Mouse (Mus musculus) hindbrain, postnatal 0 days (tissue): ENCODE data around the gene Hdac10. TPM values are rescaled to one million over a fixed set of nuclear protein-coding genes. Genes with fewer than 3 reads are reported as not detected.

ENCODE experiments used
- ATAC-seq: fragments of 200-750 bp; cut with Nextera tagmentation; 2 replicates; pipeline ENCODE4 v1.8.0; 2017; ENCODE audit warnings: mild to moderate bottlenecking, moderate TSS enrichment, moderate library complexity
- DNase-seq: peaks from one replicate; pipeline ENCODE4 v3.0.0-alpha.2; 2015; ENCODE audit warnings: low spot score
- H3K27ac ChIP-seq: fragments of 300-500 bp; sonication (generic); 2 replicates; pipeline ENCODE4 v1.5.1; 2014; ENCODE audit warnings: mild to moderate bottlenecking
- H3K27me3 ChIP-seq: fragments of 300-500 bp; sonication (generic); 2 replicates; pipeline ENCODE4 v1.6.1; 2014; ENCODE audit warnings: low read length, mixed read lengths; ENCODE audit not compliant: insufficient read depth
- H3K36me3 ChIP-seq: fragments of 300-500 bp; sonication (generic); 2 replicates; pipeline ENCODE4 v1.6.1; 2014; ENCODE audit warnings: low read length, mixed read lengths; ENCODE audit not compliant: insufficient read depth
- H3K4me1 ChIP-seq: fragments of 300-500 bp; sonication (generic); 2 replicates; pipeline ENCODE4 v1.6.1; 2014; ENCODE audit warnings: antibody characterized with exemption, low read length, mixed read lengths; ENCODE audit not compliant: insufficient read depth
- H3K4me2 ChIP-seq: fragments of 300-500 bp; sonication (generic); 2 replicates; pipeline ENCODE4 v1.6.1; 2014; ENCODE audit warnings: low read depth, mild to moderate bottlenecking, low read length, moderate library complexity, mixed read lengths
- H3K4me3 ChIP-seq: fragments of 300-500 bp; sonication (generic); 2 replicates; pipeline ENCODE4 v1.5.1; 2014; ENCODE audit warnings: low read length
- H3K9ac ChIP-seq: fragments of 300-500 bp; sonication (generic); replicated peaks from 2 replicates; pipeline ENCODE4 v1.6.1; 2014; ENCODE audit warnings: mild to moderate bottlenecking, low read length, moderate library complexity, mixed read lengths
- H3K9me3 ChIP-seq: fragments of 300-500 bp; sonication (generic); 2 replicates; pipeline ENCODE4 v1.6.1; 2016; ENCODE audit warnings: low read length, mixed read lengths
- CTCF ChIP-seq: IDR thresholded peaks from 2 replicates; pipeline ENCODE4 v1.5.1; 2016; ENCODE audit warnings: antibody characterized with exemption, control low read depth, low read depth
- WGBS: fragments of 180-500 bp; shearing (Covaris S2); extraction: QIAGEN DNeasy Blood & Tissue Kit; methylation state at CpG from one replicate; pipeline ENCODE4 v1.1.7; 2014; 5-methylcytosine and 5-hydroxymethylcytosine counted together
- polyA plus RNA-seq: library from polyadenylated mRNA; unstranded; fragments of >200 nt; fragmentation: Nextera tagmentation; extraction: Ambion mirVana; gene quantifications from 2 replicates; pipeline ENCODE4 v1.2.1, GENCODE M21; 2015
- total RNA-seq: library from RNA; depleted of rRNA; stranded (reverse); fragments of >200 nt; gene quantifications from 2 replicates; pipeline ENCODE4 v1.2.3, GENCODE M21; 2014

The Hdac10 gene
- total and polyA plus RNA-seq, 2 experiments from 2014 or later, result 19.8 to 27.1 TPM

DNA sequence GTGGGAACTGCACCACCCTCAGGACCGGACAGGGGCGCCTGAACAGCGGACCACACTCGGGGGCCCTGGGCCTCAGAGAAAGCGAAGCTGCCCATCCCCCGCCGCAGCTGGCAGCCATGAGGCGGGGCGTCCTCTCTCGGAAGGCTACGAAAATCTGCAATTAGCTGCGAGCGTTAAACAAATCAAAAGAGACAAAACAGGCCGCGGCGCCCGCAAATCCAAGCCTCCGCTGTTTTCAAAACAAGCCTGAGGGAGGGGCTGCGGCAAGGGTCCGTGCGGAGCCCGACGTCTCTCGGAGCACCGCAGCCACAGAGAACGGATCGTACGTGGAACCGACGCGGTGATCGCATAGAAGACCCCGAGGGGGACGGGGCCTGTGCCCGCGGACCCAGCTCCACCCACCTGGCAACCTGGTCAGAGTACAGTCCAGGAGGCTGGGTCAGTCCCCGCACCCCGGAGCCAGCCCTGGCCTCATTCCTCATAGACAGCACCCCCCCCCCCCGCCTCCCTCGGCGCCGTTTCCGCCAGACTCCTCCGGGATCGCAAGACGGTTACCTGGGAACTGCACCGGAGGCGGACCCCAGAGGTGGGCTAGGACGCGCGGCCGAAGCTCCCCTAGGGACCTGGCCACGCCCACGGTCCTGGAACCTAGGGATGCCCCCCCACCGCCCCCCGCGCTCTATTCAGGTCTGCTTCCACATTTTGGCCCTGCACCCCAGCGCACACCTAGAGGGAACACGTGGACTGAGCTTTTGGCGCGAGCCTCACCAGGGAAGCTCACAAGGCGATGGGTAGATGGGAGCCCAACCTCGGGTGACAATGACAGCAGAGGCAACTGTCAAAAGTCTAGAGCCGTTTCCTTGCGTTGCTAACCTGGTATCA, 44.8 kb upstream of the Hdac10 start:
- WGBS, result under 1% methylated on average over 60 of the region's 65 CpGs
- H3K27me3 ChIP-seq, result no peaks in the 10 kb centered on the region
- peak overlapping the region; percentile 68 for H3K9ac ChIP-seq
- peak overlapping the region; percentile 49 for H3K4me3 ChIP-seq
- H3K27ac ChIP-seq, result peak overlapping the region; percentile 59
- DNase-seq, result peak; percentile 76
- H3K36me3 ChIP-seq, result peaks cover 2% of the 10 kb centered on the region; the same call in 1 of the 2 replicates
- no peaks in the 10 kb centered on the region for H3K9me3 ChIP-seq
- peak overlapping the region; percentile 96 for H3K4me2 ChIP-seq
- H3K4me1 ChIP-seq, result peaks cover 56% of the 10 kb centered on the region
- TF ChIP-seq CTCF, result peak; percentile 16
- ATAC-seq, result peak; percentile 37

DNA sequence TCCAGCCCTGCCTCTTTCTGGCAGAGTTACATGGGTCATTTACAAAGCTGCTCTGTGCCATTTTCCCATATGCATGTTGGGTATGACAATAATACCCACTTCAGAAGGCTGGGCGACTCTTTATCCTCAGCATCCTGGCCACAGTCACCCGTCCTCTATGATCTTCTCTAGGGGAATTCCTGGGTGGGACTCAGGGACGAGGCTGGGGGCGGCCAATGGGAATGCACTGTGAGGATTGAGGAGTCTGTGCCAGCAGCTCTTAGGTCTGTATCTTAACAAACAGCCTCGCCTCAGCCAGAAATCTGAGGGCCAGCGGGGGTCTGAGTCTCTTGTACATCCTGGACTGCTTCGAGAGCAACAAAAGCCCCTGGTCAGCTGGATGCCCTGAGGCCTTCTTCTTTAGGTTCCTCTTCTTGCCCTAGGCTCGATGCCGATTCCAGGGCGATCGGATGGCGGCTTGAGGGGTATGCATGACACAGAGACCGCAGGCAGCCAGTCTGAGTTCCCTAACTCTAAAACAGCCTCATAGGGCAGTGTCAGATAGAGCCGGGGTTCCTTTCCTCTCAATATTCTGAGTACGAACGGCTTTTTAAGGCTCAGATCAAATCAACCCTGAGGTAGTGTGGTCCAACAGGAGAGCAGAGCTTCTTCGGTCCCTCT, 43.9 kb upstream of the Hdac10 start:
- Histone ChIP-seq H3K36me3 (peaks cover 6% of the 10 kb centered on the region), H3K27ac (peak overlapping the region; percentile 59), H3K9me3 (no peaks in the 10 kb centered on the region), H3K9ac (peak overlapping the region; percentile 68), H3K4me1 (peaks cover 48% of the 10 kb centered on the region), H3K27me3 (no peaks in the 10 kb centered on the region), H3K4me2 (peak overlapping the region; percentile 96), H3K4me3 (peak overlapping the region; percentile 49)
- 17% methylated on average over 17 of the region's 17 CpGs for WGBS
- ATAC-seq (no peak), DNase-seq (no peak)
- TF ChIP-seq CTCF, result no peak

DNA sequence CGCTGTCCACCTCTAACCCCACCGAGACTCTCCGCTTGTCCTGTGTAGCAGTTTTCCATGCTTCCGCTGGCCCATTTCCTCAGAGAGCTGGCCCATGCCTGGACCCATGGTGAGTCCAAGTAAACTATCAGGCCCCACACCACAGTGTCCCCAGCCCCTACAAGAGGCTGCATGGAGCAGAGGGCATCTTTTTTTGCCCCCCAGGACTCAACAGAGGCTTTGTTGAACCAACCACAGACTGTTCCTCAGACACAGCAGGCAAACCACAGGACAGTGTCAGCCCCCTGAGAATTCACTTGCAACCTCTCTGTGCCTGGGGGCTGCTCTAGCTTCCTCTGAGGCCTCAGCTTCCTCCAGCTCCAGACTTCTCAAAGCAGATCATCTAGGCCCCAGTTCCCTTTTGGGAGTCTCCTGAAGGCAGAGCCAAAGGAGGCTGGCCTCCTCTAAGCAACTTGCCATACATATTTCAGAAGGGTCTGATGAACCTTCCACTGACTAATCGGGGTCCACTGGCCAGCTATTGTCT, 43.1 kb upstream of the Hdac10 start:
- WGBS, result 76% methylated on average over 5 of the region's 5 CpGs
- H3K36me3 ChIP-seq, result peaks cover 14% of the 10 kb centered on the region
- H3K27ac ChIP-seq, result no peak overlapping the region
- ATAC-seq (no peak), DNase-seq (no peak)
- no peak overlapping the region for H3K4me2 ChIP-seq
- no peaks in the 10 kb centered on the region for H3K9me3 ChIP-seq
- H3K27me3 ChIP-seq, result no peaks in the 10 kb centered on the region
- no peak overlapping the region for H3K4me3 ChIP-seq
- H3K4me1 ChIP-seq, result peaks cover 39% of the 10 kb centered on the region
- TF ChIP-seq CTCF, result no peak
- no peak overlapping the region for H3K9ac ChIP-seq

DNA sequence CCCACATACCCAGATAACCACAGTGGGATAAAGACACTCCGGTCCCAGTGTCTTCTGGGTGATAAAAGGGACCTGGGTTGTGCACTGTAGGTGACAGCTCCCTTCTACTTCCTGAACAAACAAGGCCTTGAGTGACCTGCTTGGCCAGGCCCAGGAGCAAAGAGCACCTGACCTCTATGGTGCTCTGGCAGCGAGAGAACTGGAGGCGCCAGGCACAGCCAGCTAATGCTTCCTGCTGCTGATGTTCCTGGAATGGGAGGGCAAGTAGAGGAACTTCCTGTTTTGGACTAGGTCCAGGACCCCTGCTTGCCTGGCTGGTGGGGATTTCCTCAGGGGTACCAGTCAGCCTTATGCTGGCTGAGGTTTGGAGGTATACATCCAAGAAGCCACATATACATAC, 41.6 kb upstream of the Hdac10 start:
- peak overlapping the region; percentile 28; the same call in 1 of the 2 replicates for H3K27ac ChIP-seq
- H3K4me2 ChIP-seq, result peak overlapping the region; percentile 10; the same call in 1 of the 2 replicates
- no peaks in the 10 kb centered on the region for H3K27me3 ChIP-seq
- peaks cover 39% of the 10 kb centered on the region for H3K4me1 ChIP-seq
- DNase-seq (no peak), ATAC-seq (no peak)
- H3K4me3 ChIP-seq, result no peak overlapping the region
- H3K9me3 ChIP-seq, result no peaks in the 10 kb centered on the region
- H3K9ac ChIP-seq, result no peak overlapping the region
- WGBS, result 39% methylated on average over 3 of the region's 3 CpGs
- TF ChIP-seq CTCF, result no peak
- H3K36me3 ChIP-seq, result peaks cover 29% of the 10 kb centered on the region

DNA sequence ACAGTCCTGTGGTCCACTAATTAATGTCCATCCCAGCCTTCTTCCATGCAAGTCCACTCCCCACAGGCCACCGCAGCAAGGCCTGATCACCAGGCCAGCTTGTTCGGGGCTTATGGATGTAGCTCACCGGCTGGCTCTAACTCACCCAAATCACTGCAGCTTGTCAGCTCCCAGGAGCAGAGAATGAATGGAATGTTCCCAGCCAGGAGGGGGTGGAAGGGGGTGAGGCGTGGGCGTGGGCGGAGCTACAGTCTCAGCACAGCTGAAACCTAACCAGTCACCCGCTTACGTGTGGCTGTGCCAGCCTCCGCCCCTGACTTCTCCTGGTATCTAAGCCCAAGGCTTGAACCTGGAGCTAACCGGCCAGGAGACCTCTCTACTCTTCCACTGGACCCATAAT, 40.9 kb upstream of the Hdac10 start:
- Histone ChIP-seq H3K4me1 (peaks cover 39% of the 10 kb centered on the region), H3K9me3 (no peaks in the 10 kb centered on the region), H3K27ac (peak overlapping the region; percentile 28), H3K4me3 (no peak overlapping the region), H3K36me3 (peaks cover 36% of the 10 kb centered on the region), H3K4me2 (peak overlapping the region; percentile 28), H3K27me3 (no peaks in the 10 kb centered on the region), H3K9ac (0 out of 2 replicates have a peak overlapping the region, but pooled peaks have one; percentile 5)
- 3% methylated on average over 10 of the region's 10 CpGs for WGBS
- ATAC-seq (peak; percentile 63), DNase-seq (peak; percentile 82)
- TF ChIP-seq CTCF, result 0 out of 2 replicates have a peak, but pooled peaks have one; percentile 7

DNA sequence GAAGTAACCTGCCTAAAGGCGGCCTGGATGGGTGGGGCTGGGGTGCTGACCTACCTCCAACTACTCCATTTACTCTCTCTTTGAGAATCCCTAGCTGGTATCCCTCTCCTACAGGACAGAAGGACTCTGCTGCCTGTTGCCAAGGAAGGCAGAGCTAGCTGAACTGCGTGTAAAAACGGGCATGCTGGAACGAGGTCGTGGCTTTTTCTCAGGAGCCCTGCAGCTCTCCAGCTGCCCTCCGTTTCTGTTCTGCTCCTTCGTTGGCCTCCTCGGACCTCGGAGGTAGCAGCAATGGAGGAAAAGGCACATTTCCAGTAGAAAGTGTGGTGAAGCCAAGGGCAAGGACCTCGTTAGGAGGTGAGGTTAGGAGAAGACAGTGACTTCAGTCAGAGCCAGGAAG, 40.4 kb upstream of the Hdac10 start:
- Histone ChIP-seq H3K9me3 (no peaks in the 10 kb centered on the region), H3K36me3 (peaks cover 41% of the 10 kb centered on the region), H3K27ac (peak overlapping the region; percentile 28), H3K9ac (0 out of 2 replicates have a peak overlapping the region, but pooled peaks have one; percentile 5), H3K27me3 (no peaks in the 10 kb centered on the region), H3K4me1 (peaks cover 37% of the 10 kb centered on the region), H3K4me2 (peak overlapping the region; percentile 28), H3K4me3 (no peak overlapping the region)
- no peak for TF ChIP-seq CTCF
- DNase-seq (no peak), ATAC-seq (no peak)
- WGBS, result 27% methylated on average over 10 of the region's 10 CpGs
